Mouse (Mus musculus): ENCODE results near the gene Large1.

DNA sequence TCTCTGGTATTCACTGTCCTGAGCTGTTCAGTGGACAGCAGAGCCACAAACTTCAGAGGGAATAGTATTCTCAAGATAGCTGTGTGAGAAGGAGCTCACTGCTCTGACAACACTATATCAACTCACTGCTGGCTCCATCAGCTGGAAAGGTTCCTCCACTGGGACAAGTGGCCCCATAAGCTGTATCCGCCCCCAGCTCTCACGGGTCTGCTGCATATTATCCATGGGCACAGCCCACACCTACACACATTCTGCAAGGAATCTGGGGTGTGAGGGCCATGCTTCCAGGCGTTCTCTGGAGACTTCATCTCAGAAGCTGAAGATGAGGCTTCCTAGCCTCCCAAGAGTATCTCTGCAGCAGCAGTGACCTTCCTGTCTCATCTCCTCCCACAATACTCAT is 50.4 kb downstream of the Large1 start:
- TF ChIP-seq CTCF (conservative IDR thresholded peaks at IDR 0.05; ENCODE audit: low read length) (no peak), POU5F1 (IDR thresholded peaks at IDR 0.05; ENCODE audit: borderline replicate concordance, low read length) (no peak), NANOG (IDR thresholded peaks at IDR 0.05; ENCODE audit: borderline replicate concordance, low read length) (no peak)

Data from E14TG2a.4 (cell line).